Mouse (Mus musculus) heart, postnatal 0 days (tissue): ENCODE results near the gene Smad3. TPM values are rescaled to one million over a fixed set of nuclear protein-coding genes. Genes with fewer than 3 reads are reported as not detected.

Source experiments
- ATAC-seq: fragments of 200-750 bp; cut with Nextera tagmentation; 2 replicates; pipeline ENCODE4 v1.8.0; 2017; ENCODE audit warnings: low read depth, moderate number of reproducible peaks, moderate library complexity; ENCODE audit not compliant: insufficient read depth
- DNase-seq: peaks from one replicate; pipeline ENCODE4 v3.0.0-alpha.2; 2016; ENCODE audit warnings: low spot score
- H3K27ac ChIP-seq: fragments of 300-500 bp; sonication (generic); 2 replicates; pipeline ENCODE4 v1.5.1; 2014; ENCODE audit warnings: low read depth, mild to moderate bottlenecking
- H3K27me3 ChIP-seq: fragments of 300-500 bp; sonication (generic); 2 replicates; pipeline ENCODE4 v1.6.1; 2014; ENCODE audit warnings: low read length, mixed read lengths; ENCODE audit not compliant: control insufficient read depth, insufficient read depth
- H3K36me3 ChIP-seq: fragments of 300-500 bp; sonication (generic); replicated peaks from 2 replicates; pipeline ENCODE4 v1.6.1; 2014; ENCODE audit warnings: low read length, mixed read lengths; ENCODE audit not compliant: control insufficient read depth, insufficient read depth
- H3K4me1 ChIP-seq: fragments of 300-500 bp; sonication (generic); 2 replicates; pipeline ENCODE4 v1.6.1; 2014; ENCODE audit warnings: antibody characterized with exemption; ENCODE audit not compliant: control insufficient read depth, insufficient read depth
- H3K4me2 ChIP-seq: fragments of 300-500 bp; sonication (generic); 2 replicates; pipeline ENCODE4 v1.6.1; 2014; ENCODE audit warnings: low read depth, mild to moderate bottlenecking, low read length, moderate library complexity
- H3K4me3 ChIP-seq: fragments of 300-500 bp; sonication (generic); 2 replicates; pipeline ENCODE4 v1.5.1; 2014; ENCODE audit warnings: low read depth, low read length
- H3K9ac ChIP-seq: fragments of 300-500 bp; sonication (generic); replicated peaks from 2 replicates; pipeline ENCODE4 v1.6.1; 2014; ENCODE audit warnings: low read depth, low read length, mixed read lengths
- H3K9me3 ChIP-seq: fragments of 300-500 bp; sonication (generic); replicated peaks from 2 replicates; pipeline ENCODE4 v1.6.1; 2016; ENCODE audit warnings: low read length; ENCODE audit not compliant: control insufficient read depth
- CTCF ChIP-seq: IDR thresholded peaks from 2 replicates; pipeline ENCODE4 v1.5.1; 2016; ENCODE audit warnings: antibody characterized with exemption, control low read depth, low read depth
- EP300 ChIP-seq: IDR thresholded peaks from 2 replicates; pipeline ENCODE4 v1.6.1; 2016; ENCODE audit warnings: antibody characterized with exemption, low read depth
- WGBS: fragments of 180-500 bp; shearing (Covaris S2); extraction: QIAGEN DNeasy Blood & Tissue Kit; methylation state at CpG from one replicate; pipeline ENCODE4 v1.1.7; 2014; 5-methylcytosine and 5-hydroxymethylcytosine counted together
- polyA plus RNA-seq: library from polyadenylated mRNA; unstranded; fragments of >200 nt; fragmentation: Nextera tagmentation; extraction: Ambion mirVana; gene quantifications from 2 replicates; pipeline ENCODE4 v1.2.1, GENCODE M21; 2015
- total RNA-seq: library from RNA; depleted of rRNA; stranded (reverse); fragments of >200 nt; gene quantifications from 2 replicates; pipeline ENCODE4 v1.2.3, GENCODE M21; 2014; ENCODE audit warnings: low replicate concordance

Gene Smad3
- total and polyA plus RNA-seq, 2 experiments from 2014 or later = 6.0 to 30.2 TPM

- Histone ChIP-seq H3K27ac (no peak overlapping the region), H3K4me3 (no peak overlapping the region), H3K36me3 (no peaks in the 10 kb centered on the region), H3K9me3 (no peaks in the 10 kb centered on the region), H3K27me3 (no peaks in the 10 kb centered on the region), H3K9ac (no peak overlapping the region), H3K4me2 (no peak overlapping the region), H3K4me1 (peaks cover 48% of the 10 kb centered on the region)
- 43% methylated on average over 5 of the region's 5 CpGs for WGBS
- ATAC-seq (no peak), DNase-seq (no peak)
- TF ChIP-seq EP300 (no peak), CTCF (no peak)
Observed at GRCm38 (mm10) chr9:63704131-63704530, 53.7 kb downstream of the Smad3 start.

GRCm38 (mm10) chr9:63703236-63703785 is 54.5 kb downstream of the Smad3 start:
- Histone ChIP-seq H3K9ac (no peak overlapping the region), H3K27me3 (no peaks in the 10 kb centered on the region), H3K36me3 (no peaks in the 10 kb centered on the region), H3K4me3 (no peak overlapping the region), H3K27ac (no peak overlapping the region), H3K4me2 (no peak overlapping the region), H3K9me3 (no peaks in the 10 kb centered on the region), H3K4me1 (peaks cover 56% of the 10 kb centered on the region)
- no peak for ATAC-seq
- WGBS = 82% methylated on average over 7 of the region's 7 CpGs
- DNase-seq = no peak
- TF ChIP-seq EP300 = no peak
- no peak for TF ChIP-seq CTCF

- DNase-seq (no peak), ATAC-seq (no peak)
- Histone ChIP-seq H3K27me3 (no peaks in the 10 kb centered on the region), H3K9me3 (no peaks in the 10 kb centered on the region), H3K36me3 (no peaks in the 10 kb centered on the region), H3K27ac (0 out of 2 replicates have a peak overlapping the region, but pooled peaks have one; percentile 36), H3K4me1 (peaks cover 63% of the 10 kb centered on the region), H3K4me2 (no peak overlapping the region), H3K4me3 (no peak overlapping the region), H3K9ac (no peak overlapping the region)
- 44% methylated on average over 16 of the region's 16 CpGs for WGBS
- TF ChIP-seq EP300 (no peak), CTCF (no peak)
Observed at GRCm38 (mm10) chr9:63702502-63703013, 55.2 kb downstream of the Smad3 start.

GRCm38 (mm10) chr9:63701957-63702309 is 55.9 kb downstream of the Smad3 start:
- 87% methylated on average over 4 of the region's 4 CpGs for WGBS
- Histone ChIP-seq H3K27me3 (no peaks in the 10 kb centered on the region), H3K4me3 (no peak overlapping the region), H3K4me1 (peaks cover 63% of the 10 kb centered on the region), H3K9ac (no peak overlapping the region), H3K27ac (no peak overlapping the region), H3K9me3 (no peaks in the 10 kb centered on the region), H3K36me3 (no peaks in the 10 kb centered on the region), H3K4me2 (no peak overlapping the region)
- no peak for DNase-seq
- TF ChIP-seq EP300 = no peak
- no peak for TF ChIP-seq CTCF
- no peak for ATAC-seq

GRCm38 (mm10) chr9:63701258-63701956 is 56.4 kb downstream of the Smad3 start:
- ATAC-seq (no peak), DNase-seq (no peak)
- no peak overlapping the region for H3K9ac ChIP-seq
- no peak overlapping the region for H3K4me2 ChIP-seq
- no peak overlapping the region for H3K4me3 ChIP-seq
- no peaks in the 10 kb centered on the region for H3K36me3 ChIP-seq
- TF ChIP-seq CTCF (no peak), EP300 (no peak)
- no peaks in the 10 kb centered on the region for H3K9me3 ChIP-seq
- H3K27ac ChIP-seq = no peak overlapping the region
- WGBS = 81% methylated on average over 10 of the region's 10 CpGs
- no peaks in the 10 kb centered on the region for H3K27me3 ChIP-seq
- H3K4me1 ChIP-seq = peaks cover 62% of the 10 kb centered on the region
